Mouse (Mus musculus): ENCODE data around the gene Fam208b. TPM values are rescaled to one million over a fixed set of nuclear protein-coding genes. Genes with fewer than 3 reads are reported as not detected.

Fam208b gene
- polyA plus RNA-seq, 1 experiment from 2014 or later = 14.7 TPM

DNA sequence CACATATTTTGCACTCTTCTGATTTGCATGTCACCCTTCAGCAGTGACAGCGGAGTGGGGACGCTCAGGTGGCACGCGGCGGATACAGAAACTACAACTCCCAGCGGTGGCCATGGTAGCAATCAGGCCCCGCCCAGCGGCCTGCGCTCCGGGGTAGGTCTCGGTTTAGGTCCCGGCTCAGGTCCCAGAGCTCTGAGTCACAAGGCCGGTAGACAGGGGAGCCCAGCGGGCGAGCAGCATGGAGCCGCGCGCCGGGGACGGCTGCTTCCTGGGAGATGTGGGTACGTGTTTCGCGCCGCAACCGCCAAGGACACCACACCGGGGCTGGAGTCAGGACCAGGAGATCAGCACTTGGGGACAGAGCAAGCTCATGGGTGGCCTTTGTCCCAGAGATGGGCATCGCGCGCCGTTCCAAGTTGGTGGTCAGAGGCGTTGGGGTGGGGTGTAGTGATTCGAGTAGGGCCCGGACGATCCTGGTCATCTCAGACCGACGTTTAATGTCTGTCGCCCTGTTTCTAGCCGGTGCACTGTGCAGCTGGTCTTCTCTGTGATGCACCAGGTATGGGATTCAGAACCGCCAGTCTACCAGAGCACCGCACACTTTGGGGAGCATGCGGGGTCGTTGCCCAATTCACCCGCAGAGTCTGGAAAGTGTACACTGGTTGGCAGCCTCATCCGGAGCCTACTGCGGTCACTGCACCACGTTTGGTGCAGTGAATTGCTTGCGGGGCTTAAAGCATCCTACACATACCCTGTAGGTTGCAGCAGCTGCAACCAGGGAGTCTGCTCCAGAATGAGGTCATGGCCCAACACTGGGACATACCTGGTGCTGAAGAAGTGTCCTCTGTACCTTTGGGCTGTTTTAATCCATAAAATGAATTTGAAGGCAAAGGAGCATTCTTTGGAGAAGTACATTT, 23.2 kb upstream of the Fam208b start, which contains the start of gene Asb13:
Gene Asb13 (plus strand): TSS at position 138 of the 917 bp plus-strand sequence.
- peak within 1 kb of the TSS; percentile 78 for H3K27ac ChIP-seq (replicated peaks)
- H3K4me3 ChIP-seq (replicated peaks) = peak within 1 kb of the TSS; percentile 79
- H3K36me3 ChIP-seq = no peaks in the 10 kb centered on the region
- no peaks in the 10 kb centered on the region for H3K9me3 ChIP-seq (replicated peaks)
- H3K27me3 ChIP-seq (replicated peaks) = peaks cover 4% of the 10 kb centered on the region; the same call in 1 of the 2 replicates
- ATAC-seq (ENCODE audit: low FRiP score) = peak; percentile 95
- H3K9ac ChIP-seq (replicated peaks) = peak within 1 kb of the TSS; percentile 83
- WGBS = 2% methylated on average over 47 of the region's 47 CpGs
- H3K4me2 ChIP-seq = peak within 1 kb of the TSS; percentile 75
- H3K4me1 ChIP-seq = peaks cover 10% of the 10 kb centered on the region; the same call in 1 of the 2 replicates

GRCm38 (mm10) chr13:3633131-3633530, 22.2 kb upstream of the Fam208b start:
- no peaks in the 10 kb centered on the region for H3K9me3 ChIP-seq (replicated peaks)
- peak overlapping the region; percentile 79 for H3K4me3 ChIP-seq (replicated peaks)
- ATAC-seq (ENCODE audit: low FRiP score) = no peak
- peaks cover 4% of the 10 kb centered on the region; the same call in 1 of the 2 replicates for H3K27me3 ChIP-seq (replicated peaks)
- 45% methylated on average over 6 of the region's 6 CpGs for WGBS
- H3K4me2 ChIP-seq = peak overlapping the region; percentile 75
- peaks cover 10% of the 10 kb centered on the region; the same call in 1 of the 2 replicates for H3K4me1 ChIP-seq
- no peaks in the 10 kb centered on the region for H3K36me3 ChIP-seq
- H3K27ac ChIP-seq (replicated peaks) = no peak overlapping the region
- H3K9ac ChIP-seq (replicated peaks) = no peak overlapping the region

DNA sequence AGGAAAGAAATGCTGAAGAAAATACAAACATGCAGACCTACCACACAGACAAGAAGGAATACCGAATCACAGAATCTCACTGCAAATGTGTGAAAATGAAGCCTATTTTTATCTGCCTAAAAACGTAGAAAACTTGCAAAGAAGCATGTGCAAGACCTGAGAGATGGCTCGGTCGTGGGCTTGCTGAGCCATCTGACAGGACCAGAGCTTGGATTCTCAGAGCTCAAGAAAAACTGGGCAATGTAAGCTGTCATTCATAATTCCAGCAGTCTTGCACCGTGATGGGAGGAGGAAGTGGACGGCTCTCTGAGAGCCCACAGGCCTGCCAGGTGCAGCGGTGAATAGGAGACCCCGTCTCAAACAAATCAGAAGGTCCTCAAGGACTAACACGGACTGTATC, 21.6 kb upstream of the Fam208b start:
- 87% methylated on average over 9 of the region's 9 CpGs for WGBS
- no peak for ATAC-seq (ENCODE audit: low FRiP score)
- no peaks in the 10 kb centered on the region for H3K36me3 ChIP-seq
- no peak overlapping the region for H3K9ac ChIP-seq (replicated peaks)
- H3K9me3 ChIP-seq (replicated peaks) = no peaks in the 10 kb centered on the region
- H3K4me2 ChIP-seq = no peak overlapping the region
- peaks cover 4% of the 10 kb centered on the region; the same call in 1 of the 2 replicates for H3K27me3 ChIP-seq (replicated peaks)
- H3K27ac ChIP-seq (replicated peaks) = no peak overlapping the region
- peaks cover 10% of the 10 kb centered on the region; the same call in 1 of the 2 replicates for H3K4me1 ChIP-seq
- no peak overlapping the region for H3K4me3 ChIP-seq (replicated peaks)

DNA sequence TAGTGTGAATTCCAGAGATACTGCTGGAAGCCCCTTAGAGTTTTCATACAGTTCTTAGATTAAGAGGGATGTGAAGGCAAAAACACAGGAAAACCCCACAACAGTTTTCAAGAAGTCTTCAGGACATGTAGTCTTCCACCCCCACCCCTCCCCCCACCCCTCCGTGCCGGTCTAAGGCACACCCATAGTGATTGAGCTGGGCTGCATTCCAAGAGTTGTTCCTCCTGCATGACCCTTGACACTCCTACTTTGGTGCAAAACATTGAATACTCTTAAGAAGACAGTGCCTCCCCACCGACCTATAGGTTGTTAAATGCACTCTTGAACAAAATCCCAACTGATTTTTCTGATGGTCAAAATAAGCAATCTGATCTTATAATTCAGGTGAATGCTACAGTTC, 17.2 kb upstream of the Fam208b start:
- Histone ChIP-seq H3K9me3 (replicated peaks) (no peaks in the 10 kb centered on the region), H3K9ac (replicated peaks) (no peak overlapping the region), H3K4me1 (0 out of 2 replicates have a peak, but pooled peaks cover under 1% of the 10 kb centered on the region), H3K4me3 (replicated peaks) (no peak overlapping the region), H3K36me3 (no peaks in the 10 kb centered on the region), H3K27ac (replicated peaks) (no peak overlapping the region), H3K4me2 (no peak overlapping the region), H3K27me3 (replicated peaks) (peaks cover 4% of the 10 kb centered on the region; the same call in 1 of the 2 replicates)
- WGBS = 35% methylated on average over 3 of the region's 3 CpGs
- no peak for ATAC-seq (ENCODE audit: low FRiP score)

DNA sequence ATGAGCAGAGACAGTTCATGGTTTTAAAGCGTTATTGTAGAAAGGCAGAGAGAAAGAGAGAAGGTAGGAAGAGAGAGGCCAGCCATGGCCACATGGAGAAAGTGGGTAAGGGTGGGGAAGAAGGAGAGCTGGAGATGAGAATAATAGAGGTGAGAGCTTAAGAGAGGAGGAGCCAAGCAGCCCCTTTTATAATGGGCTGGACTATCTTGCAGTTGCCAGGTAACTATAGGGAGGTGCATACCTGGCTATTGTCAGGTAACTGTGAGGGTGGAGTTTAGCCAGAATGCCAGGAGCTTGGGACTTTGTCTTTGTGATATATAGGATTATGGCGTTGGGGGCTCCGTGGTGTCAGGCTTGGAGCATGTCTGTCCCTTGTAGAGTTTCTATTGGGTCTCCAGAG, 16.2 kb upstream of the Fam208b start:
- no peaks in the 10 kb centered on the region for H3K9me3 ChIP-seq (replicated peaks)
- H3K4me2 ChIP-seq = no peak overlapping the region
- H3K27me3 ChIP-seq (replicated peaks) = no peaks in the 10 kb centered on the region
- ATAC-seq (ENCODE audit: low FRiP score) = no peak
- no peaks in the 10 kb centered on the region for H3K4me1 ChIP-seq
- no peaks in the 10 kb centered on the region for H3K36me3 ChIP-seq
- 63% methylated on average over 3 of the region's 3 CpGs for WGBS
- no peak overlapping the region for H3K9ac ChIP-seq (replicated peaks)
- no peak overlapping the region for H3K4me3 ChIP-seq (replicated peaks)
- no peak overlapping the region for H3K27ac ChIP-seq (replicated peaks)

DNA sequence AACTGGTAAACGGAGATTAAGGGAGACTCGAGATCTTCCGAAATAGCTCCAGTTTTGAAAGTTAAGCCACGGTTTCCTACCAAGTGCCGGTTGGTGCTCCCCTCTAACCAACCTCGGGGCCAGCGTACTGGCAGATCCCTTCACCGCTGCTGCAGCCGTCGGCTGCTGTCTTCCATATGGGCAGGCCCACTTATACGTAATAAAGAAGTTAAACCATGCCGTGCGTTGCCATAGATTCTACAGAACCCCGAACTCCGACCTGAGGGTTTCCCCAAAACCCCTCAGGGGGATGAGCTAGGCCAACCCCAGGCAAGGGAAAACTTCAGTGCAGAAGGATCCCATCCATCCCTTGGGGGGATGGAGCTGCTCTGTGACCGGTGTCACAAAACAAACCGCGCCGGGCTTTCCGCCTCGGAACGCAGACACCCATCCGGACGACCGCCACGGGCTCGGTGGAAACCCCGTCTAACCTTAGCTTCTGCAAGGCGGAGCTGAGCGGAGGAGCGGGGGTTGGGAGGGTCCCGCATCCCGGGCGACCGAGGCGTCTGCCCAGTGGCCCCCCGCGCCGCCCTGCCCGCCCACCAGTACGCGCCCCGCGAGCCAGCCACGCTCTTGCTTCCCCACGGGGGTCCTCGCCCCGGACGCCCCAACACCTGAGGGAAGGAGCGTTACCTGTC, 652 bp downstream of the Fam208b start:
- peak; percentile 53; the same call in 1 of the 2 replicates for ATAC-seq (ENCODE audit: low FRiP score)
- peak overlapping the region; percentile 92 for H3K4me3 ChIP-seq (replicated peaks)
- H3K27me3 ChIP-seq (replicated peaks) = peaks cover 5% of the 10 kb centered on the region; the same call in 1 of the 2 replicates
- peaks cover 7% of the 10 kb centered on the region for H3K4me1 ChIP-seq
- H3K9ac ChIP-seq (replicated peaks) = peak overlapping the region; percentile 76
- under 1% methylated on average over 50 of the region's 50 CpGs for WGBS
- no peaks in the 10 kb centered on the region for H3K9me3 ChIP-seq (replicated peaks)
- H3K36me3 ChIP-seq = no peaks in the 10 kb centered on the region
- peak overlapping the region; percentile 64 for H3K4me2 ChIP-seq
- peak overlapping the region; percentile 89 for H3K27ac ChIP-seq (replicated peaks)

DNA sequence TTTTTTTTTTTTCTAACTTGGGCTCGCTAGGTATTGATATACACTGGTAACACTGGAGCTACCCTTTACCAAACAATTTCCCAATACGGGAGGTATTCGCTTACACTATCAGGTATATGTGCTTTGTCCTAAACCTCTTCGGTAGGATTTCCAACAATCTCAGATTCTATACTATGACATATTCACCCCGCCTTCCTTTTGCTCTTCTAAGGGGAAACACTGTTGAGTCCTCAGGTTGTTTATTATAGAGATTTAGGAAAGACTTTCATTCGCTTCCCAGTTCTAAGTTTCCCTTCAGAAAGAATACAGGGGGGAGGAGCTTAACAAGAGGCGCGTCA, 1.2 kb downstream of the Fam208b start:
- Histone ChIP-seq H3K4me1 (peaks cover 7% of the 10 kb centered on the region), H3K4me3 (replicated peaks) (peak overlapping the region; percentile 92), H3K36me3 (no peaks in the 10 kb centered on the region), H3K4me2 (peak overlapping the region; percentile 64), H3K9ac (replicated peaks) (peak overlapping the region; percentile 76), H3K27ac (replicated peaks) (peak overlapping the region; percentile 89; the same call in 1 of the 2 replicates), H3K27me3 (replicated peaks) (peaks cover 5% of the 10 kb centered on the region; the same call in 1 of the 2 replicates), H3K9me3 (replicated peaks) (no peaks in the 10 kb centered on the region)
- ATAC-seq (ENCODE audit: low FRiP score) = no peak
- 30% methylated on average over 8 of the region's 8 CpGs for WGBS

DNA sequence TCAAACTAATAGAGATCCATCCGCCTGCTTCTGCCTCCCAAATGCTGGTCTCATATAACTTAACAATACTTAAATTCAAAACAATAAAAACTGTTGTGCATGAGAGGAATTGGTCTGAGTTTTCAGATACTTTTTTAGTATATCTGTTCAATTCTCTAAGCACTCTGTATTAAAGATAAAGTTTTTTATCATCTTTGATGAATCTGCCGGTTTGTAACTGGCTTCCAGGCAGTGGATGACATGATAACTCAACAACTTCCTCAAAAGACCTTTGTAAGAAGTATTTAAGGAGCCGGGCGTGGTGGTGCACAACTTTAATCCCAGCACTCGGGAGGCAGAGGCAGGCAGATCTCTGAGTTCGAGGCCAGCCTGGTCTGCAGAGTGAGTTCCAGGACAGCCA, 14.7 kb downstream of the Fam208b start:
- peaks cover 45% of the 10 kb centered on the region for H3K36me3 ChIP-seq
- no peaks in the 10 kb centered on the region for H3K27me3 ChIP-seq (replicated peaks)
- H3K4me3 ChIP-seq (replicated peaks) = no peak overlapping the region
- H3K4me2 ChIP-seq = no peak overlapping the region
- no peaks in the 10 kb centered on the region for H3K4me1 ChIP-seq
- no peaks in the 10 kb centered on the region for H3K9me3 ChIP-seq (replicated peaks)
- no peak overlapping the region for H3K27ac ChIP-seq (replicated peaks)
- 97% methylated on average over 6 of the region's 6 CpGs for WGBS
- no peak overlapping the region for H3K9ac ChIP-seq (replicated peaks)
- ATAC-seq (ENCODE audit: low FRiP score) = no peak

DNA sequence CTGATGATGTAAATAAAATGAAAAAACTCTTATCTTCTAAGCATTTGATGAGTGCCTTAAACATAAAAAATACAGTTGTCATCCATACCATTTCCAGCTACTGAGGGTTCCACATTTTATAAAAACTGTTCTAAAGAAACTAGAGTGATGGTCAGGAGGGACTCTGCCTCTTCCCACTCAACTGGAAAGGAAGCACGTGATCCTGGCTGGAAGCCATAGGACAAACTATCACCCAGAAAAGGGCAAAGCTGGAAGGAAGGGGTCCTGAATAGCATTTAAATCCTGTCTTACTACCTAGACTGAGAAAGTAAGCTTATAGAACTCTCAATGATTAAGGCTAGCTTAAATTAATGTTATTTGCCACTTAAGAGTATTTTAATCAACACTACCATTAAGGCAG, 16.6 kb downstream of the Fam208b start:
- no peak for ATAC-seq (ENCODE audit: low FRiP score)
- H3K9me3 ChIP-seq (replicated peaks) = no peaks in the 10 kb centered on the region
- H3K4me2 ChIP-seq = no peak overlapping the region
- no peaks in the 10 kb centered on the region for H3K27me3 ChIP-seq (replicated peaks)
- H3K27ac ChIP-seq (replicated peaks) = no peak overlapping the region
- H3K4me3 ChIP-seq (replicated peaks) = no peak overlapping the region
- no peak overlapping the region for H3K9ac ChIP-seq (replicated peaks)
- 89% methylated on average over 1 of the region's 1 CpGs for WGBS
- no peaks in the 10 kb centered on the region for H3K4me1 ChIP-seq
- H3K36me3 ChIP-seq = peaks cover 54% of the 10 kb centered on the region

DNA sequence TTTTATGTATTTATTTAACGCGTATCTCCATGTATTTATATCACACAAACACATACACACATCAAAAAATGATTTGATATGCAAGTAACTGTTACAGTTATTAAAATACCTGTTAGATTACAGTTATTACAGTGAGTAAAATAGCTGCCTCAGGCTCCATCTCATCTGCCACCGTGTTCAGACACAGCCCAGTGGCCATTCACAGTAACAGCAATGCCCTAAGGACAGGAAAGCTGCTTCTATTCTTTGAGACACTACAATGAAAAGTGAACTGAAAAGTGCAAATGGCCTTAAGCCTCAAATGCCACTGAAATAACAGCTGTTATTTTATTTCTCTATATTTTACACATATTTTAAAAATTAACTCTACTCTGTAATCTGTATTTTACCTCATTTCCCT, 20.1 kb downstream of the Fam208b start:
- Histone ChIP-seq H3K36me3 (peaks cover 50% of the 10 kb centered on the region), H3K4me1 (no peaks in the 10 kb centered on the region), H3K4me2 (no peak overlapping the region), H3K4me3 (replicated peaks) (no peak overlapping the region), H3K27me3 (replicated peaks) (no peaks in the 10 kb centered on the region), H3K9ac (replicated peaks) (no peak overlapping the region), H3K9me3 (replicated peaks) (no peaks in the 10 kb centered on the region), H3K27ac (replicated peaks) (no peak overlapping the region)
- WGBS = 77% methylated on average over 3 of the region's 3 CpGs
- ATAC-seq (ENCODE audit: low FRiP score) = no peak

GRCm38 (mm10) chr13:3563953-3564352, 47.0 kb downstream of the Fam208b start:
- no peak overlapping the region for H3K4me3 ChIP-seq (replicated peaks)
- no peaks in the 10 kb centered on the region for H3K4me1 ChIP-seq
- WGBS = 87% methylated on average over 2 of the region's 2 CpGs
- ATAC-seq (ENCODE audit: low FRiP score) = no peak
- H3K27ac ChIP-seq (replicated peaks) = no peak overlapping the region
- peaks cover 47% of the 10 kb centered on the region for H3K36me3 ChIP-seq
- no peaks in the 10 kb centered on the region for H3K27me3 ChIP-seq (replicated peaks)
- H3K4me2 ChIP-seq = no peak overlapping the region
- H3K9me3 ChIP-seq (replicated peaks) = no peaks in the 10 kb centered on the region
- no peak overlapping the region for H3K9ac ChIP-seq (replicated peaks)

Measured in neural tube, embryonic 15.5 days (tissue).